Comparison of ENCODE assay signal across 27 mouse cellular contexts in genomic region chr3:155161842-155162241, GRCm38 (mm10).
"Had no signal": no experiment of that assay in that cellular context is flagged by ENCODE, and none has a peak within 500 bp of the region (broad histone marks: within the 10 kb centered on the region; RNA-seq: fewer than 3 reads in every experiment).

No protein-coding gene starts in this region.

- H3K4me2 ChIP-seq: embryonic facial prominence, embryonic 12.5 days; embryonic facial prominence, embryonic 13.5 days; embryonic facial prominence, embryonic 15.5 days; forebrain, embryonic 13.5 days; forebrain, embryonic 15.5 days; heart, embryonic 11.5 days; heart, embryonic 12.5 days had no signal

- H3K36me3 ChIP-seq: embryonic facial prominence, embryonic 10.5 days; embryonic facial prominence, embryonic 12.5 days; embryonic facial prominence, embryonic 13.5 days; embryonic facial prominence, embryonic 15.5 days; forebrain, embryonic 15.5 days; heart, embryonic 10.5 days; heart, embryonic 12.5 days had no signal

- H3K27ac ChIP-seq: embryonic facial prominence, embryonic 10.5 days; embryonic facial prominence, embryonic 12.5 days; embryonic facial prominence, embryonic 13.5 days; embryonic facial prominence, embryonic 15.5 days; forebrain, embryonic 13.5 days; forebrain, embryonic 15.5 days; gastrocnemius, adult 2 months; heart, adult 2 months; heart, embryonic 10.5 days had no signal

- H3K4me1 ChIP-seq: embryonic facial prominence, embryonic 10.5 days; embryonic facial prominence, embryonic 12.5 days; embryonic facial prominence, embryonic 13.5 days; embryonic facial prominence, embryonic 15.5 days; forebrain, embryonic 13.5 days; forebrain, embryonic 15.5 days; heart, embryonic 10.5 days; heart, embryonic 12.5 days had no signal

- H3K9me3 ChIP-seq: embryonic facial prominence, embryonic 10.5 days; embryonic facial prominence, embryonic 12.5 days; embryonic facial prominence, embryonic 13.5 days; embryonic facial prominence, embryonic 15.5 days; forebrain, embryonic 13.5 days; forebrain, embryonic 15.5 days; heart, embryonic 12.5 days had no signal

- ATAC-seq: forebrain, embryonic 13.5 days; forebrain, embryonic 14.5 days; forebrain, embryonic 15.5 days; forebrain, embryonic 16.5 days had no signal

- H3K27me3 ChIP-seq: embryonic facial prominence, embryonic 12.5 days; embryonic facial prominence, embryonic 13.5 days; embryonic facial prominence, embryonic 15.5 days; forebrain, embryonic 13.5 days; forebrain, embryonic 15.5 days; heart, embryonic 12.5 days had no signal

- DNase-seq: cerebellum, adult 9-10 months; cerebellum, adult 9-11 months; cerebellum, postnatal 10 days; cerebellum, postnatal 14 days; cerebellum, postnatal 25 days; cerebellum, postnatal 36 days; embryo, embryonic 11 days; gastrocnemius, adult 2 months; gastrocnemius, postnatal 10 days; gastrocnemius, postnatal 14 days; gastrocnemius, postnatal 25 days; gastrocnemius, postnatal 36 days; heart, adult 11 months; heart, adult 18-20 months; heart, adult 2 months had no signal

- H3K4me3 ChIP-seq: embryonic facial prominence, embryonic 10.5 days; embryonic facial prominence, embryonic 12.5 days; embryonic facial prominence, embryonic 13.5 days; embryonic facial prominence, embryonic 15.5 days; erythroblast, embryonic 14.5 days; forebrain, embryonic 13.5 days; forebrain, embryonic 15.5 days; gastrocnemius, adult 2 months; heart, adult 2 months; heart, embryonic 10.5 days; heart, embryonic 12.5 days had no signal

- H3K9ac ChIP-seq: embryonic facial prominence, embryonic 12.5 days; embryonic facial prominence, embryonic 13.5 days; embryonic facial prominence, embryonic 15.5 days; forebrain, embryonic 13.5 days; forebrain, embryonic 15.5 days; heart, embryonic 12.5 days had no signal
